In genomic region chr7:115750275-115750825, GRCm38 (mm10) we compare ENCODE assay signal across 10 mouse cellular contexts.
A peak's percentile ranks its signal among the peaks of the same experiment; 100 is the strongest.
DNase-seq lines count a peak whose midpoint lies in the region; ATAC-seq and TF ChIP-seq lines count a peak whose summit lies in the region.
"Had no signal": no experiment of that assay in that cellular context is flagged by ENCODE, and none has a peak within 500 bp of the region (broad histone marks: within the 10 kb centered on the region; RNA-seq: fewer than 3 reads in every experiment).

No protein-coding gene starts in this region.

- 0 out of 2 replicates have a peak overlapping the region, but pooled peaks have one; percentile 31 for H3K27ac ChIP-seq in forebrain, embryonic 11.5 days (ENCODE audit: low read depth, low read length)
- H3K27ac ChIP-seq in forebrain, embryonic 16.5 days (ENCODE audit: low read length) = no peak overlapping the region
- peak overlapping the region; percentile 46; the same call in 1 of the 2 replicates for H3K27ac ChIP-seq in kidney, embryonic 16.5 days (ENCODE audit: low read length)
- no peak overlapping the region for H3K27ac ChIP-seq in kidney, adult 2 months (ENCODE audit: insufficient read depth, low read depth, low read length)
- H3K27ac ChIP-seq in midbrain, embryonic 13.5 days = no peak overlapping the region; the same call in 1 of the 2 replicates
- H3K27ac ChIP-seq: embryonic facial prominence, embryonic 12.5 days had no signal

- H3K4me1 ChIP-seq in forebrain, embryonic 11.5 days (replicated peaks; ENCODE audit: control insufficient read depth, insufficient read depth, low read length) = peaks cover 22% of the 10 kb centered on the region
- H3K4me1 ChIP-seq in forebrain, embryonic 16.5 days (replicated peaks; ENCODE audit: control insufficient read depth, insufficient read depth, low read length) = peaks cover 26% of the 10 kb centered on the region
- H3K4me1 ChIP-seq in kidney, embryonic 16.5 days (ENCODE audit: insufficient read depth, low read length) = peaks cover 7% of the 10 kb centered on the region; the same call in 1 of the 2 replicates
- H3K4me1 ChIP-seq in kidney, adult 2 months (ENCODE audit: control insufficient read depth, insufficient read depth, low read length) = peaks cover 6% of the 10 kb centered on the region; the same call in 1 of the 2 replicates
- peaks cover 48% of the 10 kb centered on the region for H3K4me1 ChIP-seq in midbrain, embryonic 13.5 days (replicated peaks)
- H3K4me1 ChIP-seq in lung, adult 2 months (ENCODE audit: control insufficient read depth, insufficient read depth, low read length) = no peaks in the 10 kb centered on the region

- no peak overlapping the region for H3K4me3 ChIP-seq in forebrain, embryonic 11.5 days (ENCODE audit: low read depth, low read length)
- no peak overlapping the region for H3K4me3 ChIP-seq in forebrain, embryonic 16.5 days (replicated peaks; ENCODE audit: low read length)
- no peak overlapping the region for H3K4me3 ChIP-seq in kidney, embryonic 16.5 days (ENCODE audit: low read length)
- no peak overlapping the region for H3K4me3 ChIP-seq in kidney, adult 2 months (ENCODE audit: insufficient read depth, low read depth, low read length)
- no peak overlapping the region for H3K4me3 ChIP-seq in midbrain, embryonic 13.5 days (replicated peaks)
- H3K4me3 ChIP-seq in lung, adult 2 months (replicated peaks; ENCODE audit: extremely low read depth, low read depth, low read length) = no peak overlapping the region
- H3K4me3 ChIP-seq: embryonic facial prominence, embryonic 12.5 days had no signal

- WGBS in forebrain, embryonic 11.5 days = 48% methylated on average over 8 of the region's 8 CpGs
- WGBS in forebrain, embryonic 16.5 days = 36% methylated on average over 8 of the region's 8 CpGs
- WGBS in kidney, embryonic 16.5 days = 27% methylated on average over 8 of the region's 8 CpGs
- WGBS in kidney, adult 2 months = 30% methylated on average over 8 of the region's 8 CpGs
- WGBS in midbrain, embryonic 13.5 days = 44% methylated on average over 8 of the region's 8 CpGs
- 53% methylated on average over 8 of the region's 8 CpGs for WGBS in lung, adult 2 months

- TF ChIP-seq CTCF in kidney, adult 2 months (conservative IDR thresholded peaks at IDR 0.05; ENCODE audit: insufficient read depth, insufficient read length, low read depth, low read length) = no peak
- no peak for TF ChIP-seq CTCF in lung, adult 2 months (IDR thresholded peaks at IDR 0.05; ENCODE audit: insufficient read depth, low read length)

- DNase-seq in forebrain, embryonic 11.5 days (ENCODE audit: low spot score) = no peak
- no peak for DNase-seq in kidney, adult 2 months
- DNase-seq in embryo, embryonic 11 days = peak; percentile 39
- DNase-seq in right cerebral cortex, postnatal 14 days = no peak
- DNase-seq in lung, adult 2 months = no peak
- DNase-seq: lung, postnatal 10 days had no signal

- no peak for ATAC-seq in forebrain, embryonic 11.5 days (replicated peaks; ENCODE audit: low FRiP score)
- no peak for ATAC-seq in forebrain, embryonic 16.5 days
- ATAC-seq in kidney, embryonic 16.5 days (ENCODE audit: low FRiP score, low TSS enrichment) = peak; percentile 69
- 0 out of 2 replicates have a peak, but pooled peaks have one; percentile 40 for ATAC-seq in midbrain, embryonic 13.5 days

- no peaks in the 10 kb centered on the region for H3K27me3 ChIP-seq in forebrain, embryonic 11.5 days (ENCODE audit: control insufficient read depth, insufficient read depth, low read length)
- no peaks in the 10 kb centered on the region for H3K27me3 ChIP-seq in forebrain, embryonic 16.5 days (replicated peaks; ENCODE audit: control insufficient read depth, insufficient read depth, low read length)
- no peaks in the 10 kb centered on the region for H3K27me3 ChIP-seq in kidney, embryonic 16.5 days (ENCODE audit: insufficient read depth, low read length)
- H3K27me3 ChIP-seq in kidney, adult 2 months (replicated peaks; ENCODE audit: control insufficient read depth, insufficient read depth, low read length) = no peaks in the 10 kb centered on the region
- no peaks in the 10 kb centered on the region for H3K27me3 ChIP-seq in midbrain, embryonic 13.5 days
- H3K27me3 ChIP-seq: embryonic facial prominence, embryonic 12.5 days had no signal

- H3K9me3 ChIP-seq in forebrain, embryonic 11.5 days (ENCODE audit: control insufficient read depth, low read length) = no peaks in the 10 kb centered on the region
- no peaks in the 10 kb centered on the region for H3K9me3 ChIP-seq in forebrain, embryonic 16.5 days (ENCODE audit: control insufficient read depth, low read length)
- no peaks in the 10 kb centered on the region for H3K9me3 ChIP-seq in kidney, embryonic 16.5 days (ENCODE audit: low read length)
- H3K9me3 ChIP-seq in midbrain, embryonic 13.5 days = no peaks in the 10 kb centered on the region
- H3K9me3 ChIP-seq: embryonic facial prominence, embryonic 12.5 days had no signal

- H3K4me2 ChIP-seq in forebrain, embryonic 11.5 days (ENCODE audit: low read depth, low read length, severe bottlenecking) = no peak overlapping the region
- no peak overlapping the region for H3K4me2 ChIP-seq in forebrain, embryonic 16.5 days (ENCODE audit: low read length)
- H3K4me2 ChIP-seq in kidney, embryonic 16.5 days (replicated peaks; ENCODE audit: low read depth, low read length) = peak overlapping the region; percentile 21; the same call in 1 of the 2 replicates
- H3K4me2 ChIP-seq in midbrain, embryonic 13.5 days (replicated peaks) = no peak overlapping the region
- H3K4me2 ChIP-seq: embryonic facial prominence, embryonic 12.5 days had no signal

- no peaks in the 10 kb centered on the region for H3K36me3 ChIP-seq in forebrain, embryonic 11.5 days (ENCODE audit: control insufficient read depth, insufficient read depth, low read length)
- no peaks in the 10 kb centered on the region for H3K36me3 ChIP-seq in forebrain, embryonic 16.5 days (ENCODE audit: control insufficient read depth, insufficient read depth)
- no peaks in the 10 kb centered on the region for H3K36me3 ChIP-seq in kidney, embryonic 16.5 days (ENCODE audit: insufficient read depth, low read length)
- no peaks in the 10 kb centered on the region for H3K36me3 ChIP-seq in kidney, adult 2 months (ENCODE audit: control insufficient read depth, insufficient read depth, low read length)
- no peaks in the 10 kb centered on the region for H3K36me3 ChIP-seq in midbrain, embryonic 13.5 days
- H3K36me3 ChIP-seq: embryonic facial prominence, embryonic 12.5 days had no signal

- TF ChIP-seq POLR2A in kidney, adult 2 months (IDR thresholded peaks at IDR 0.05; ENCODE audit: low read depth, low read length) = no peak
- no peak for TF ChIP-seq POLR2A in lung, adult 2 months (IDR thresholded peaks at IDR 0.05; ENCODE audit: borderline replicate concordance, extremely low read depth, low read depth, low read length)

- H3K9ac ChIP-seq in forebrain, embryonic 11.5 days (ENCODE audit: low read length) = 0 out of 2 replicates have a peak overlapping the region, but pooled peaks have one; percentile 20
- no peak overlapping the region for H3K9ac ChIP-seq in forebrain, embryonic 16.5 days (replicated peaks; ENCODE audit: low read depth, low read length)
- no peak overlapping the region for H3K9ac ChIP-seq in kidney, embryonic 16.5 days (replicated peaks; ENCODE audit: low read length)
- H3K9ac ChIP-seq in midbrain, embryonic 13.5 days (replicated peaks) = no peak overlapping the region
- H3K9ac ChIP-seq: embryonic facial prominence, embryonic 12.5 days had no signal

Comparison
In these comparisons a context has a peak if more than half of its experiments do, and no peak if none do; other contexts are left out.
1. H3K27ac ChIP-seq: peak in forebrain, embryonic 11.5 days (single experiment) and kidney, embryonic 16.5 days (single experiment); none in forebrain, embryonic 16.5 days (single experiment), kidney, adult 2 months (single experiment) and midbrain, embryonic 13.5 days (single experiment).
2. ATAC-seq: peak in kidney, embryonic 16.5 days (single experiment) and midbrain, embryonic 13.5 days (single experiment); none in forebrain, embryonic 11.5 days (single experiment) and forebrain, embryonic 16.5 days (single experiment).